Mouse (Mus musculus): ENCODE measurements around the gene Samd4. TPM values are rescaled to one million over a fixed set of nuclear protein-coding genes. Genes with fewer than 3 reads are reported as not detected.
A peak's percentile ranks its signal among the peaks of the same experiment; 100 is the strongest.

The Samd4 gene
- total RNA-seq, 2 experiments from 2014 or later = 12.6 to 13.0 TPM

DNA sequence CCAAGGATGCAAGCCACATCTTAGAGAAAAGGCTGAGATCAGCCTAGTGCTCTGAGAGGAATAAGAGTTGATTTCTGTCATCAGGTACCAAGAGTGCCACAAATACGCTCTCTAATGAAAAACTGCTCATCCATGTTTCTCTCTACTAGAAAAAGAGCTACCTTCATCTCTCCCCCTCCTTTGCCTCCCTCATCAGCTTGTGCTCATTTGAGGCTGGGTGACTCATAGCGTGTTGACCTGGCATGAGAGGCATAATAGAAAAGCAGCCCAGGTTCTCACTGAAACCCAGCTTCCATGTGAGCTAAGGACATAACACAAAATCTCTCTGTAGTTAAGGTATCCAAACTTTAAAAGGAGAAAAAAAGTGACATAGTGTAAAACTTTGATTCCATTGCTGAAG lies 176.3 kb downstream of the Samd4 start:
- no peak for DNase-seq (ENCODE audit: low spot score in 2 of 2)

GRCm38 (mm10) chr14:47065067-47065466 lies 182.4 kb downstream of the Samd4 start:
- DNase-seq (ENCODE audit: low spot score in 2 of 2) = no peak

DNA sequence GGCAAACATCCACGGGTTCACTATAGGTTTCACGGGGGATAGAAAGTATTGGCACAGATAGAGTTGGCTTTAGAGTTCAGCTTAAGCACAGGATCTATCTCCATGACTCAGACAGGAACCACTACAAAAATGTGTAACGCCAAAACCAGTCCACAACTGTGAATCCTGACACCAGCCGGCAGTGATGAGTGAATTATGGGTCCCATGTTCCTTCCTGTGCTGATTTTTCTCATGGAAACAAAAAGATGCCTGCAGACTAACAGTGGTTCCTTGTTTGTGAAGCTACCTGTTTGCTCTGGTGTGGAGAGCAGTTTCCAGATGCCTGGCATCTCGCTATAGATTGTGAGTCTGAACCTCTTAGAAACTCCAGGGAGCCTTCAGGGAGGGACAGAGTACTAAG lies 184.2 kb downstream of the Samd4 start:
- no peak for DNase-seq (ENCODE audit: low spot score in 2 of 2)

DNA sequence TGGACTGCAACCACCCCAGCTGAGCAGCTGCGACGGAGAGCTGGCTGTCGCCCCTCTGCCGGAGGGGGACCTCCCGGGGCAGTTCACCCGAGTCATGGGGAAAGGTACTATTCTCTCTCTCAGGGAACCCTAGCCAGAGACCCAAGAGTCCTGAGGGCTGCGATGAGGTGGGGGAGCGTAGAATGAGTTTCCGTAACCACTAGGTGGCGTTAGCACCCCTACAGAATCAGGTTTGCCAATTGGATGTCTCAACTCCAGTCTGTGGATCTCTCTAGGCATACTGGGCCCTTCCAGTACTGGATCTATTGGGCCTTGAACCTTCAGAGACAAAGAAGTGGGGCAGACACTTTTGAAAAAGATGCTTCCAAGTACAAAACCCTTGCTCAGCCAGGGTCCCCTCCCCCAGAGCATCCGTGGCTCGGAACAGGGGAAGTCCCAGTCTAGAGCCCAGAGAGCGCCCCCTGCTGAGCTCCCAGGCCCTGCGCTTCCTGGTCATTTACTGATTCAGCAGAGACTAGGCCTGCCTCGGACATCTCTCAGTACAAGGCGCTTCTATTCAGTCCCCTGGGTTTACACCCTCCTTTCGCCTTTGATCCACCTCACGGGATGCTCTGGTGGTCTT lies 191.5 kb downstream of the Samd4 start:
- DNase-seq (ENCODE audit: low spot score in 2 of 2) = peak; percentile 29 to 49

DNA sequence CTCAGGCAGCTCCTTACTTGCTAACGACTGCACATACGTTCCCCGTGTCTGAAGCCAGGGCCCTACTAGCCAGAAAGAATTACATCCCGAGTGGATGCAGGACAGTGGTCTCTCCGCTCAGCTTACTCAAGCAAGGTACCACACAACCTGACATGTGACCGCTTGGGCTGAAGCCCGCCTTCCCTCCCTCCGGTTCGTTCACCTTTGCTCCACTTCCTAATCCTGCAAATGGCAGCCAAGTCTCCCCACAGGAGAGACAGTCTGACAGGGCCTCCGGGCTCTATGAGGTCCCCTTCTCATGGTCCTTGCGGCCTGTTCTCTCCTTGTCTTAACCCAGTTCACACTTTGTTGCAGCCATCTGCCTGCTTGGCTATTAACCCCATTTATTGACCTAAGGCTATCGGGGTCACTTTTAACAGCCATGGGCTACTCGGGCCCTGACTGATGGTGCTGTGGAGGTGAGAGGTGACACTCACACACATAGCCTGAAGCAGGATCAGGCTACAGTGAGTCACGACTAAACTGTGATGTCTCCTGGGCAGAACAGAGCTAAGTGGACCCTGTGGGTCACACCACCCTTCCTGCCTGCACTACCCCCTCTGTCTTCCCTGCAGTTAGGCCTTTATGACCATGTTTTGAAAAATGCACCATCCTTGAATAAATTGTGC lies 192.5 kb downstream of the Samd4 start:
- DNase-seq (ENCODE audit: low spot score in 2 of 2) = no peak

DNA sequence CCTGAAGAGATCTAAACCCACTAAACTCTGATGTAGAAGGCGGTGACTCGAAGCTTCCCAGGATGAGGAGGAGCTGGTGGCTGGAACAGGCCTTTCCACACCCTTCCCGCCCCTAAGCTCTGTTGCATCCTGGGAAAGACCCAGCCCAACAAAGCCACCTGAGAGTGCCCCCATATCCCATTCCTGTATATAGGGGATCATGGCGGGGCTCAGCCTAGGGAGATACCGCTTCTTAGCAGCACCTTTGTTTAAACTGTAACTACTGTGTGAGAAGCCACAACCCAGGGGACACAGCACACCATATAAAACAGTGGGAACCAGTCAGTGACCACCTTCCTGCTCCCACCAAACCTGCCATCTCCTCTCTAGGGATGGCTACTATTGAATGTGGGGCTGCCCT lies 193.2 kb downstream of the Samd4 start:
- DNase-seq (ENCODE audit: low spot score in 2 of 2) = no peak

DNA sequence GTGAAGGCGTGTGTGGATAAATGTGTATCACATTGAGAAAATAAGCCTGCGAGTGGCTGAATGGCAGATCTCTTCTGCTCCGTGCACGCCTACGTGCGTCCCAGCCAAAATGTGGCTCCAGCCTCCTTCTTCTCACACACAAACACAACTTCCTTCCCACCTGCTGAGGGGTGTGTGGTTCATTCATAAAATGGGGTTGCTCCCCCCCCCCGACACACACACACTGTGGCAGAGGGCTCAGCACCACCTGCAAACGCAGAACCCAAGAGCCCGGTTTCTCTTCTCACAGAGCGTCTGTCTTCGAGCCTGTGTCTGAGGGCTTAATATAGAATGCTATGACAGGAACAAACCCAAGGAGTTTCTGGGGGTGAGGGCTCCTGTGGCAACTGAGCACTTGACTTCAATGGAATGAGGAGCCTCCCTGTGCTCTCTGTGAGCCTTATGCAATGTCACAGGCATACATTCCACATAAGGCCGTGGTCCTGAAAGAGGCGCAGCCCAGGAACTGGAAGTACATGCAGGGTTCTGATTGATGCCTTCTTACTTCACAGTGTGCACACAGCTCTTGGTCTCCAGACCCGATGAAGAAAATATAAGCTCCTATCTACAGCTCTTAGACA lies 194.4 kb downstream of the Samd4 start:
- no peak for DNase-seq (ENCODE audit: low spot score in 2 of 2)

- DNase-seq (ENCODE audit: low spot score in 2 of 2) = no peak
Observed at GRCm38 (mm10) chr14:47077576-47077970, 194.9 kb downstream of the Samd4 start.

- DNase-seq (ENCODE audit: low spot score in 2 of 2) = no peak
Observed at GRCm38 (mm10) chr14:47079911-47080310, 197.3 kb downstream of the Samd4 start.

DNA sequence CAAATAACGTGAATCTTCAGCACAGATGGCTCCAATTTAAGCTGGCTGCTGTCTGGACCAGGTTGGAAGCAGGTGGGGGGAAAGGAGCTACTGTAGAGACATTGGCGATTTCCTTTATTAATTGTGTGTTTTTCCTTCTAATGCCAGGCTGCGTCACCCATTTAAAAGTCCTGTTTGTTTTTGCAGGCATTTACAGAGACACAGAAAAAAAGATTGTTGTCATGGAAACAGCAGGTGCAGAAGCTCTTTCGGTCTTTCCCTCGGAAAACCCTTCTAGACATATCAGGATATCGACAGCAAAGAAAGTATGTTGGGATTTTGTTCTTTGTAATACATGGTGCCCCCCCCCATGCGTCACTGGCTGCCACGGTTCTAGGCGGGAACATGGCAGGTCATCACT lies 200.7 kb downstream of the Samd4 start:
- DNase-seq (ENCODE audit: low spot score in 2 of 2) = no peak

DNA sequence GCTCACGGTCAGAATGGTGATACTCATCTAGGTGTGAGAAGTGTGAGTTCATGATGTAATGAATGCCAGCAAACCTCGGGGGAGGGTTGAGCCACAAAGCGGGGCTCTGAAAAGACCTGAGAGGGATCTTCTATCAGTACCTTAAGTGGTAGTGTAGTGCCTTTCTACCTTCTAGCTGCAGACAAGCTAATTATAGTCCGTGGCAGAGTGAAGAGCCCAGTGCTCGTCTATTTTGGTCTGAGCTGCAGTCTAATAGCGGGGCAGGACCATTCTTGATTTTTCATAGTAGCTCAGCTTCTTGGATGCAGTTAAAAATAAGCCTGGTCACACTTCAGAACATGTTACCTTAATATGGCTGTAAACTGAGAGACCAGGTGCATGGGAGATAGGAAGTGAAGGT lies 201.2 kb downstream of the Samd4 start:
- DNase-seq (ENCODE audit: low spot score in 2 of 2) = no peak

DNA sequence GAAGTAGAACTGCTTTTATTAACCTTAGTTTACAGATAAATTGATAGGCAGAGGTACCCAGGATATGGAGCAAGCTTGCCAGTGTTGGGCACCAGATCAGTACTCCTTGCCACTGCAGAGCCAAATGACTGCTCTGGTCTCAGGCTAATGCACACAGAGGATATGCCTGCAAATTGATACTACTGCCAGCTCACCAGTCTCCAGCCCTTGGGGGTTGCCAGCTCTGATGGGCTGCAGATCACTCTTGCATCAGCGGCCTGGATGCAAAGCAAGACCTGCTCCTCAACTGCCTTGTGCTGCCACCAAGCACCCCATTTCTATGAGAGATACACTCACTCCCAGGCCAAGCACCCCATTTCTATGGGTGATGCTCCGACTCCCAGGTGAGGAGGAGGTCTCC lies 202.0 kb downstream of the Samd4 start:
- no peak for DNase-seq (ENCODE audit: low spot score in 2 of 2)

DNA sequence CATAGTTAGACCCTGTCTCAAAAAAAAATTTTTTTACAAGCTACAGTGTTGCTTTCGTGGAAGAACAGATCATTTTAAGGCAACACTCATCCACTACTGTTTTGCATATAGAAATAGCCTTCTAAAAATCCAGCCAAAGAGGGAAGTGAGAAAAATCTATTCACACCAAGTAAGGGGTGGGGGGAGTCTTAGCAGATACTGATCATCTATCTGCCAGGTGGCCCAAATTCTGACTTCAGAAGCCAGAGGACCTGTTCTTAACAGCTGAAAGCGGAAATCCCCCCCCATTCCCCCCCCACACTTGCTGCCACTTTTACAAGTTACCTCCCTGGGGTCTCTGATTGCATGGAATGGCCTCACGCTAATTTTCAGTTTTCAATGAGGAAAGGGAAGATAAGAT lies 203.5 kb downstream of the Samd4 start:
- DNase-seq (ENCODE audit: low spot score in 2 of 2) = no peak

DNA sequence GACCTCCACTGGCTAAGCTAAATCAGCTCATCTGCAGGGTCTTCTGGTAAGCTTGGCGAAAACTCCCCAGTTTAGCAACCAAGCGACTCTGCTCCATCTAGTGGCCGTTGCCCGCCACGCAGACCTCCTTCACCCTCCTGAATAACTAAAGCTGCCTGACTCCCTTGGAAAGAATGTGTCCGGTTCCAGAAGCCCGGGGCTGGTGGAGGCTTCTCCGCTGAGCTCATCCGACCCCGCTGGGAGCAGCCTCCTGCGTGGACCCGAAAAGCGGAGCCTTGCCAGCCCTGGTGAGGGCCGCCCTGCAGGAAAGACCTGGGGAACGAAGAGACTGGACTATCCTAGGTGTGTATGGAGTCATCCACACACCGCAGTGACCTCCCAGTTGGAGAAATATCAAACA lies 204.1 kb downstream of the Samd4 start:
- DNase-seq (ENCODE audit: low spot score in 2 of 2) = peak; percentile 66 to 69

DNA sequence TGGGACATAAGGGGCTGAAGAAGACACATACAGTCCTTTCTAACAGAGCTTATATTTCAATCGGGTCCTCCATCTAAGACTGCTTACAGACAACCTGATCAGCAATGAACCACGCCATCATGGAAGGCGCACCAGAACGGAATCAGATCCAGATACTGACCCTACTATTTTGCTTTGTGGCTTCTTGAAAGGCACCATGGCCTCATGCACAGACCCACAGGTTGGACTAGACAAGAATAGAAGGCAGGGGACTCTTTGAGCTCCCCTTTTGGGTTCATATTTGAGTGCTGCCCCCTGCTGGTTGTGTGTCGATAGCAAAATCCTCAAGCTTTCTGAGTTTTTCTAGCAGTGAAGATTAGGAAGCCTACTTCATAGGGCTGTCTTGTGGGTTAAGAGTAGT lies 204.5 kb downstream of the Samd4 start:
- DNase-seq (ENCODE audit: low spot score in 2 of 2) = peak; percentile 86 to 88

- DNase-seq (ENCODE audit: low spot score in 2 of 2) = no peak
Observed at GRCm38 (mm10) chr14:47087669-47088250, 205.1 kb downstream of the Samd4 start.

- no peak for DNase-seq (ENCODE audit: low spot score in 2 of 2)
Observed at GRCm38 (mm10) chr14:47088339-47088738, 205.7 kb downstream of the Samd4 start.

DNA sequence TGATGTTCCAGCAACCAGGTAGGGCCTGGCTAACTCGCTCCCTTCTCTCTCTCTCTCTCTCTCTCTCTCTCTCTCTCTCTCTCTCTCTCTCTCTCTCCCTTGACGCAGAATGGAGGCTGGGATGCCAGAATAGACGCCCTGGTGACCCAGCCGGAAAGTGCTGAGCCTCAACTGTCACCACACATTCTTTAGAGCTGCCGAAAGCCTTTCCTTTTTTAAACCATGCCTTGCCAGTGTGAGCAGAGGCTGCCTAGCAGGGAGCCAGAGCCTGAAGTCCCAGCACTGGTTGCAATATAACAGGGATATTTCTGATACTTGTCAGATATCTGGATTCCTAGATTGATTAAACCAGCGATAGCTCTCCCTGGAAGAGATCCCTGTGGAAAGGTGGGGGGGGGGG lies 206.5 kb downstream of the Samd4 start:
- DNase-seq (ENCODE audit: low spot score in 2 of 2) = no peak

GRCm38 (mm10) chr14:47091908-47092307 lies 209.3 kb downstream of the Samd4 start:
- DNase-seq (ENCODE audit: low spot score in 2 of 2) = no peak

- peak; percentile 30 to 39 for DNase-seq (ENCODE audit: low spot score in 2 of 2)
Observed at GRCm38 (mm10) chr14:47093355-47093792, 210.7 kb downstream of the Samd4 start.

DNA sequence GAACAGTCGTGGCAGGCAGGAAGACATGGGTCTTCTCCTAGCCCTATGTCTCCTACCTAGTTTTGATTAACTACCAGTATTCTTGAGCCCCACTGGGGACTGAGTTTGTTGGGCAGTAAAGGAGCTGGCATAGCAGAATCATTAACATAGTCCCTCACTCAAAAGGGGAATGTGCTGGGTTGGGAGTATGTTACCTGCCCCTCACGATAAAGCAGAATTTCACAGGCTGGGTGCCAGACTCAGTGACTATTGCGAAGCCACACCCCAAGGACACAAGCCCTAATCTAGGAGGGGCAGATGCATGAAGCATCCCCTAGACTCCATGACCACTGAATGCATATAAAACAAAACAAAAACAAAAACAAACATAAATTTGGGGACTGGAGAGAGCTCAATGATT lies 212.4 kb downstream of the Samd4 start:
- no peak for DNase-seq (ENCODE audit: low spot score in 2 of 2)

GRCm38 (mm10) chr14:47096357-47096756 lies 213.7 kb downstream of the Samd4 start:
- peak; percentile 55 to 60 for DNase-seq (ENCODE audit: low spot score in 2 of 2)

Data from layer of hippocampus, postnatal 10 days (tissue).